ENCODE assay signal across 36 mouse cellular contexts in the genomic region with DNA sequence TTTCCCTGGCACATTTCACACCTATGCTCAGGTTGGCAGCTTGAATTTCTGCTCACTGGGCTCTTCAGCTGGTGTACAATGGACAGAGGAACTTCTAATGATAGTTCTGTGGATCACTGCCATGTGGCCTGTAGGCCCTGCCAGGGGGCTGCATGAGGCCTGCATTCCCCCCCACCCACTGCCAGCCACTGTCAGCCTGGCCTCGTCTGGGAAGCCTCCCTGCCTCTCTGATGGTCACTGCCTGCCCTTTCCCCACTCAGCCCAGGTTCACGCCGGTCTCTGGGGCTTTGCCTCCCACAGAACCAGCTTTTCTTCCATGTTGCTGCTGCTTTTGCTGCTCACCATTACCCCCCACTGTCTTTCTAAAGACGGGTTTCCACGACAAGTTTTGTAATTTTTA. TPM values are rescaled to one million over a fixed set of nuclear protein-coding genes. Genes with fewer than 3 reads are reported as not detected.
"Had no signal": no experiment of that assay in that cellular context is flagged by ENCODE, and none has a peak within 500 bp of the region (broad histone marks: within the 10 kb centered on the region; RNA-seq: fewer than 3 reads in every experiment).

No protein-coding gene starts in this region.

- H3K27ac ChIP-seq: limb, embryonic 10.5 days; limb, embryonic 12.5 days; limb, embryonic 13.5 days; limb, embryonic 15.5 days; liver, embryonic 12.5 days; liver, embryonic 13.5 days; liver, embryonic 14.5 days; liver, embryonic 15.5 days; lung, embryonic 15.5 days; macrophage; midbrain, embryonic 10.5 days; midbrain, embryonic 12.5 days; midbrain, embryonic 13.5 days; midbrain, embryonic 15.5 days; neural tube, embryonic 12.5 days had no signal

- H3K27me3 ChIP-seq: limb, embryonic 12.5 days; limb, embryonic 13.5 days; limb, embryonic 15.5 days; liver, embryonic 12.5 days; liver, embryonic 13.5 days; liver, embryonic 15.5 days; lung, embryonic 15.5 days; midbrain, embryonic 12.5 days; midbrain, embryonic 13.5 days; midbrain, embryonic 15.5 days; neural tube, embryonic 12.5 days had no signal

- ATAC-seq: liver, embryonic 12.5 days; liver, postnatal 0 days; lung, postnatal 0 days; midbrain, embryonic 13.5 days; midbrain, embryonic 15.5 days; midbrain, embryonic 16.5 days had no signal

- H3K4me1 ChIP-seq: limb, embryonic 10.5 days; limb, embryonic 12.5 days; limb, embryonic 13.5 days; limb, embryonic 15.5 days; liver, embryonic 12.5 days; liver, embryonic 13.5 days; liver, embryonic 15.5 days; lung, embryonic 15.5 days; midbrain, embryonic 10.5 days; midbrain, embryonic 12.5 days; midbrain, embryonic 13.5 days; midbrain, embryonic 15.5 days; neural tube, embryonic 12.5 days had no signal

- H3K4me3 ChIP-seq: limb, embryonic 10.5 days; limb, embryonic 12.5 days; limb, embryonic 13.5 days; limb, embryonic 15.5 days; liver, embryonic 12.5 days; liver, embryonic 13.5 days; liver, embryonic 15.5 days; lung, embryonic 15.5 days; megakaryocyte, embryonic 14.5 days; midbrain, embryonic 10.5 days; midbrain, embryonic 12.5 days; midbrain, embryonic 13.5 days; midbrain, embryonic 15.5 days; myocyte; neural tube, embryonic 12.5 days had no signal

- H3K36me3 ChIP-seq: limb, embryonic 10.5 days; limb, embryonic 12.5 days; limb, embryonic 13.5 days; limb, embryonic 15.5 days; liver, embryonic 12.5 days; liver, embryonic 13.5 days; liver, embryonic 15.5 days; lung, embryonic 15.5 days; midbrain, embryonic 10.5 days; midbrain, embryonic 12.5 days; midbrain, embryonic 13.5 days; neural tube, embryonic 12.5 days had no signal

- H3K9me3 ChIP-seq: limb, embryonic 10.5 days; limb, embryonic 12.5 days; limb, embryonic 13.5 days; limb, embryonic 15.5 days; liver, embryonic 12.5 days; liver, embryonic 13.5 days; liver, embryonic 15.5 days; lung, embryonic 15.5 days; megakaryocyte, embryonic 14.5 days; midbrain, embryonic 10.5 days; midbrain, embryonic 12.5 days; midbrain, embryonic 13.5 days; midbrain, embryonic 15.5 days; neural tube, embryonic 12.5 days had no signal

- DNase-seq: left cerebral cortex, postnatal 4 days; liver; liver, embryonic 13.5 days; liver, postnatal 0 days; lung, adult 18-20 months; lung, adult 2 months; lung, embryonic 14.5 days; lung, postnatal 10 days; lung, postnatal 14 days; lung, postnatal 36 days; lung, postnatal 4 days; midbrain, embryonic 14.5 days had no signal

- H3K4me2 ChIP-seq: limb, embryonic 12.5 days; limb, embryonic 13.5 days; limb, embryonic 15.5 days; liver, embryonic 11.5 days; liver, embryonic 12.5 days; liver, embryonic 13.5 days; liver, embryonic 15.5 days; lung, embryonic 14.5 days; lung, embryonic 15.5 days; midbrain, embryonic 11.5 days; midbrain, embryonic 12.5 days; midbrain, embryonic 13.5 days; midbrain, embryonic 15.5 days; neural tube, embryonic 12.5 days had no signal

- H3K9ac ChIP-seq: limb, embryonic 12.5 days; limb, embryonic 13.5 days; limb, embryonic 15.5 days; liver, embryonic 12.5 days; liver, embryonic 13.5 days; liver, embryonic 14.5 days; liver, embryonic 15.5 days; liver, postnatal 0 days; lung, embryonic 14.5 days; lung, embryonic 15.5 days; midbrain, embryonic 12.5 days; midbrain, embryonic 13.5 days; midbrain, embryonic 15.5 days; neural tube, embryonic 12.5 days had no signal

RNA-seq across cellular contexts. Expression of a gene that starts 43.6 kb away (rescaled TPM):
- total RNA-seq: megakaryocyte progenitor cell, adult 5-6 weeks; megakaryocyte, adult 5-6 weeks; megakaryocyte-erythroid progenitor cell, adult 5-6 weeks; monocyte, adult 5-6 weeks had no signal
- polyA plus RNA-seq: liver, embryonic 13.5 days; liver, embryonic 15.5 days; lung, embryonic 14.5 days; macrophage; myocyte had no signal
